Mouse (Mus musculus) G1E (cell line): ENCODE data around the gene Tspan31. TPM values are rescaled to one million over a fixed set of nuclear protein-coding genes. Genes with fewer than 3 reads are reported as not detected.

ENCODE experiments used
- ATAC-seq: 2 replicates; pipeline ENCODE4 v1.8.0; 2016; ENCODE audit warnings: mild to moderate bottlenecking; ENCODE audit not compliant: insufficient number of reproducible peaks, poor library complexity, low FRiP score, severe bottlenecking; ENCODE audit errors: extremely low read depth
- DNase-seq: peaks from one replicate; pipeline ENCODE4 v3.0.0; 2012; ENCODE audit warnings: low spot score
- H3K27me3 ChIP-seq: 2 replicates; pipeline ENCODE4 v1.6.1; 2012; ENCODE audit warnings: mild to moderate bottlenecking, low read length, inconsistent platforms; ENCODE audit not compliant: insufficient read depth
- H3K36me3 ChIP-seq: replicated peaks from 2 replicates; pipeline ENCODE3; 2012; ENCODE audit warnings: mild to moderate bottlenecking, inconsistent platforms
- H3K4me1 ChIP-seq: 2 replicates; pipeline ENCODE4 v1.6.1; 2012; ENCODE audit warnings: low read depth, low read length, inconsistent platforms, mixed read lengths; ENCODE audit not compliant: insufficient read depth
- H3K4me3 ChIP-seq: 2 replicates; pipeline ENCODE4 v1.5.1; 2012; ENCODE audit warnings: low read depth, mild to moderate bottlenecking, inconsistent platforms, low read length, moderate library complexity, mixed read lengths
- H3K9me3 ChIP-seq: replicated peaks from 2 replicates; pipeline ENCODE4 v1.6.1; 2012; ENCODE audit warnings: inconsistent platforms
- CTCF ChIP-seq: IDR thresholded peaks from 2 replicates; pipeline ENCODE4 v1.5.1; 2012; ENCODE audit warnings: low read depth, low read length, inconsistent platforms, mixed read lengths
- GATA1 ChIP-seq: IDR thresholded peaks from 2 replicates; pipeline ENCODE4 v1.6.1; 2012; ENCODE audit warnings: borderline replicate concordance, low read length, inconsistent platforms, mixed read lengths
- GATA2 ChIP-seq: IDR thresholded peaks from 2 replicates; pipeline ENCODE4 v1.6.1; 2012; ENCODE audit warnings: low read depth, low read length, inconsistent platforms, borderline replicate concordance
- POLR2AphosphoS5 ChIP-seq: IDR thresholded peaks from 2 replicates; pipeline ENCODE4 v1.6.1; 2012; ENCODE audit warnings: low read depth, low read length, inconsistent platforms; ENCODE audit not compliant: insufficient replicate concordance
- TAL1 ChIP-seq: conservative IDR thresholded peaks from 2 replicates; pipeline ENCODE4 v1.6.1; 2012; ENCODE audit warnings: low read depth, low read length, inconsistent platforms, mixed read lengths
- polyA plus RNA-seq: library from polyadenylated mRNA; stranded (reverse); fragments of >175 nt; gene quantifications from 2 replicates; pipeline ENCODE4 v1.2.3, GENCODE M21; 2012
- total RNA-seq, 2 experiments: library from RNA; stranded (forward) in 1 of 2; stranded (reverse) in 1 of 2; fragments of 200-1000 nt in 1 of 2; fragments of >200 nt in 1 of 2; fragmentation: Nextera tagmentation in 1 of 2; gene quantifications; 2 replicates each; pipeline ENCODE4 v1.2.3; 2014 to 2017

Tspan31 gene
- total RNA-seq (2014; fragmentation: Nextera tagmentation) (163 and 186 TPM in 2 replicates), total RNA-seq (2017) (73.6 and 83.9 TPM in 2 replicates), polyA plus RNA-seq (30.3 and 41.8 TPM in 2 replicates)

DNA sequence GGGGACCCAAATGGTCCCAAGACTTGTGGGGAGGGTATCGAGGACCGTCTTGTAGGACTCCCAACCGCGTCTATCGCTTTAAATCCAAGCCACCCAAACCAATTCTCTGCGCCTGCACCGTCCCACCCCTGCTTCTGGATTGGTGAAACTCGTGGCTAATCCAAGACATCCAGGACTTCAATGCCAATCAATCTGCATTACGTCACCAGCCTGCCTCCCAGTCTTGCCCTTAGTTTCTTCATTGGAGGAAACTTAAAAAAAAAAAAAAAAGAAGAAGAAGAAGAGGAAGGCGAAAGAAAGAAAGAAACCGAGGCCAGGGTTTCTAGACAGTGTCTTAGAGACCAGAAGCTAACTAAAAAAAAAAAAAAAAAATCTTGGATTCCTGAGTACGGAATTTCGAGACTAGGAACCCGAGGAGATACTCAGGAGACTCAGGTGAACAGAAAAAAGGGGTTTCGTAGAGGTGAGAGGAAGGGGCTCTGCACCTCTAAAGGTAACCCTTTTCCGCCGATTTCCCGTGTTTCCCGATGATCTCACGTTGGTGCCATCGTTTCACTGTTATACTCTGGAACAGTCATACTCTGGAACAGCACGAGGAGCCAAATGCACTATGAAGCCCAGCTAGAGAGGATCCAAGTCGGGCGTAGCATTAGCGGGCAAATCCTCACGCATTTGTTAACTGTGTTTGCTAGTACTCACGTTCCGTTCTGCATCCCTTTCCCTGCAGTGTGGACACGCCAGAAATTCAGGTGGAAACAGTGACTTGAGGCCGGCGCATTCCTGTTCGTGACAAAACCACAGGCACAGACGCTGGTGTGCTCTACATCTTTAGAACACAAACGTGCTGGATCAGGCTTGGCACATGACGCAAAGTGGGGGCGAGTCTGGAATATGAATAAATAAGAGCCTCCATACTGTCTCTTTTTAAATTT is at the start of gene Tspan31:
Gene Tspan31 (minus strand): TSS at position 75 of the 932 bp plus-strand sequence.
- peaks cover 53% of the 10 kb centered on the region for H3K4me1 ChIP-seq

DNA sequence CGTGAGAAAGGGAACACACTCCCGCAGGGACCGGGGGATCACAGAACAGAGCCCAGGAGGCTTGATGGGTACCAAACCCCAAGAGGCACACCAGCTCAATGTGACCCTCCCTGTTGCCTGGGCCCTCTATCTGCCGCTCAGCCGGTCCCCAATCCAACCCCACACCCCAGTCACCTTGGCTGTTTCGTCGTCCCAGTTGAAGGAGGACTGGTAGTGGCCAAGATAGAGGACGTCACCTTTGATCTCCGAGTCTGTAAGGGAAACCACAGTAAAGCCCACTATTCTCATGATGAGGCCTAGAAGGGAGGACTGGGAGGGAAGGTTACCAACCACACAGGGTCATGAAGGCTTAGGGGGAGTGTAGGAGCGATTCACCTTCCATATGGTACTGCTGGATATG is 49.2 kb upstream of the Tspan31 start:
- Histone ChIP-seq H3K9me3 (no peaks in the 10 kb centered on the region), H3K4me1 (peaks cover 62% of the 10 kb centered on the region)
- ATAC-seq = no peak

More for the DNA sequence above, at the start of gene Tspan31:
- H3K4me3 ChIP-seq = peak within 1 kb of the TSS; percentile 72
- no peaks in the 10 kb centered on the region for H3K9me3 ChIP-seq
- H3K36me3 ChIP-seq = peaks cover 42% of the 10 kb centered on the region
- DNase-seq = peak; percentile 87
- H3K27me3 ChIP-seq = peaks cover 7% of the 10 kb centered on the region
- TF ChIP-seq TAL1 = no peak
- TF ChIP-seq POLR2AphosphoS5 = no peak
- no peak for TF ChIP-seq CTCF
- no peak for TF ChIP-seq GATA1
- TF ChIP-seq GATA2 = no peak
- ATAC-seq = peak; percentile 94

DNA sequence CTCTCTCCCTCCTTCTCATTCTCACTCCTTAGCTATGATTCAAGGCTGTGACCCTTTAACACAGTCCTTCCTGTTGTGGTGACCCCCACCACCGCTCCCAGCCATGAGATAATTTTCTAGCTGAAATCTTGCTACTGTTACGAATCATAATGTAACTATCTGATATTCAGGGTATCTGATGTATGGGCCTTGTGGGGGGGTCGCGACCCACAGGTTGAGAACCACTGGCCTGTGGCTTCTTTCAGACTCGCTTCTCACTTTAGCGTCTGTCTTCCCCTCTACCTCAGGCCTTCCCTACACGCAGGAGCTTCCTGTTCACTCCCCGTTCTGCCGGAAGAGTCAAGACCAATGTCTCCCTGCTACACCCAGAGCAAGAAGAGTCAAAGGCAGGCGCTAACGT is 48.4 kb upstream of the Tspan31 start:
- peaks cover 64% of the 10 kb centered on the region for H3K36me3 ChIP-seq
- peaks cover 56% of the 10 kb centered on the region for H3K4me1 ChIP-seq
- no peak overlapping the region for H3K4me3 ChIP-seq
- no peak for ATAC-seq
- no peak for DNase-seq
- H3K27me3 ChIP-seq = no peaks in the 10 kb centered on the region
- no peak for TF ChIP-seq POLR2AphosphoS5
- TF ChIP-seq CTCF = no peak
- TF ChIP-seq GATA1 = no peak
- no peak for TF ChIP-seq TAL1
- no peak for TF ChIP-seq GATA2
- no peaks in the 10 kb centered on the region for H3K9me3 ChIP-seq

More for the DNA sequence above, 49.2 kb upstream of the Tspan31 start:
- TF ChIP-seq TAL1 = no peak
- no peak for TF ChIP-seq GATA1
- TF ChIP-seq POLR2AphosphoS5 = no peak
- no peak for TF ChIP-seq GATA2
- TF ChIP-seq CTCF = no peak
- H3K36me3 ChIP-seq = peaks cover 57% of the 10 kb centered on the region
- H3K4me3 ChIP-seq = no peak overlapping the region
- no peaks in the 10 kb centered on the region for H3K27me3 ChIP-seq
- no peak for DNase-seq

DNA sequence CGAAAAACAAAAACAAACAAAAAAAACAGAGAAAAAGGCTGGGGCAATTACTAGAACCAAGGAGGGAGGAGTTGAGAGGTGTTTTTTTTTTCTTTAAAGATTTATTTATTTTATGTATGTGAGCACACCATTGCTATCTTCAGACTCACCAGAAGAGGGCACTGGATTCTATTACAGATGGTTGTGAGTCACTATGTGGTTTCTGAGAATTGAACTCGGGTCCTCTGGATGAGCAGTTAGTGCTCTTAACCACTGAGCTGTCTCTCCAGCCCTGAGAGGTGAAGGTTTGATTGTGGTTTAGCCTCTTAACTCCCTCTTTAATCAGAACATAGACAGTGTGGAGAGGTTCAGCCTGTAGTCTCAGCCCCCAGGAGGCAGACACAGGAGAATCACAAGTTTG is 45.0 kb upstream of the Tspan31 start:
- DNase-seq (no peak), ATAC-seq (no peak)
- H3K36me3 ChIP-seq = peaks cover 92% of the 10 kb centered on the region
- no peaks in the 10 kb centered on the region for H3K9me3 ChIP-seq
- no peaks in the 10 kb centered on the region for H3K27me3 ChIP-seq
- TF ChIP-seq TAL1 = no peak
- no peak for TF ChIP-seq CTCF
- no peak for TF ChIP-seq GATA2
- no peak for TF ChIP-seq POLR2AphosphoS5
- peaks cover 33% of the 10 kb centered on the region for H3K4me1 ChIP-seq
- H3K4me3 ChIP-seq = no peak overlapping the region

DNA sequence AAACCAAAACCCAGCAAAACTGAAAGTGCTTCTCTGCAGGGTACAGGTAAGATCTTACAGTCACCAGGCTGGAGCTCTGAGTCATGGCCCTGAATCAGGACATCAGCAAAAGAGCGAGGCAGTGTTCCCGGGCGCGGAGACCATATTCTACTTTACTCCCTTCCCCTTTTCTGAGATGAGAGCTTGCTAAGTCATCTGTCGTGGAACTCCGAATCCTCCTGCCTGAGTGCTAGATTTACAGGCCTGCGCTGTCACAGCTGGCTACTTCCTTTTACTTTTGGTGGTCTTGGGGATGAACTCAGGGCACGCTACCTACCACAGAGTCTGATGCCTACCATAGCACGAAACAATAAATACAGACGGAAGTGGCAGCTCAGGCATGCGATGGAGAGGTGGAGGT is 44.3 kb upstream of the Tspan31 start:
- no peak for DNase-seq
- H3K36me3 ChIP-seq = peaks cover 92% of the 10 kb centered on the region
- H3K4me1 ChIP-seq = peaks cover 26% of the 10 kb centered on the region
- ATAC-seq = no peak
- H3K9me3 ChIP-seq = no peaks in the 10 kb centered on the region
- no peaks in the 10 kb centered on the region for H3K27me3 ChIP-seq
- no peak overlapping the region for H3K4me3 ChIP-seq
- TF ChIP-seq GATA1 (no peak), TAL1 (no peak)

DNA sequence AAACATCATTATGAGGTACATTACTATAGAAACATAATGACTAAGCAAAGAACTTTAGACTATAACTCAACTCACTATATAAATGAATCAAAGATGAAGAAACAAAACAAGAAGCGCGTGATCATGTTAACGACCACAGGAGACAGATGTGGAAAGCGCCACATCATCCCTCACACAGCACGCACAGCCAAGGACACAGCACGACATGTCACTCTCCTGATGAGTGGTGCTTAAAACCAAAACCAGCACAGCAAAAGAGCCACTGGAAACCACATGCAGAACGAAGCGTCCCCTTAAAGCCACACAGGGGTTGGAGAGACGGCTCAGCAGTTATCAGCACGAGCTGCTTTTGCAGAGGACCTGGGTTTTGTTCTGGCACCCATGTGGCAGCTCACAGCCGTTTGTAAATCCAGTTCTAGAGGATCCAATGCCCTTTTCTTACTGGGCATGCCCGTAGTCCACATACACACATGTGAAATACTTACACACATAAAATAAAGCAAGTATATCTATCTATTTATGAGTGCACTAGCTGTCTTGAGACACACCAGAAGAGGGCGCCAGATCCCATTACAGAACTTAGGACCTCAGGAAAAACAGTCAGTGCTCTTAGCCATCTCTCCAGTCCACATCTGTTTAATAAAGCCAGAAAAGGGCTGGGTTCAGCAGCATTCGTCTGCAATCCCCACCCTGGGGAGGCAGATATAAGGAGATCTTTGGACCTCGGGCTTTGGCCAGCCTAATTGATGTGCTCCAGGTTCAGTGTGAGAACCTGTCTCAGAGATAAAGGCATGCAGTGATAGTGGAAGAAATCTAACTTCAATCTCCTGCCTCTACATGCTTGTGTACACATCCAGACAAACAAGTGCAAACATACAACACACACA is 41.2 kb upstream of the Tspan31 start:
- peaks cover 17% of the 10 kb centered on the region for H3K4me1 ChIP-seq

More for the DNA sequence above, 41.2 kb upstream of the Tspan31 start:
- ATAC-seq (no peak), DNase-seq (no peak)
- Histone ChIP-seq H3K27me3 (no peaks in the 10 kb centered on the region), H3K36me3 (peaks cover 88% of the 10 kb centered on the region), H3K9me3 (no peaks in the 10 kb centered on the region), H3K4me3 (no peak overlapping the region)
- TF ChIP-seq TAL1 = no peak
- no peak for TF ChIP-seq GATA2
- no peak for TF ChIP-seq GATA1
- no peak for TF ChIP-seq POLR2AphosphoS5
- TF ChIP-seq CTCF = no peak
